Mouse (Mus musculus) limb, embryonic 15.5 days (tissue): ENCODE data around the gene AU018091. TPM values are rescaled to one million over a fixed set of nuclear protein-coding genes. Genes with fewer than 3 reads are reported as not detected.
"Not testable (repeated sequence)": the region's sequence is repeated elsewhere in the genome, so short reads cannot be mapped to it uniquely, and the experiment has no call there.

Experiments used
- ATAC-seq: fragments of 200-750 bp; cut with Nextera tagmentation; 2 replicates; pipeline ENCODE4 v1.8.0; 2017; ENCODE audit warnings: low read depth, moderate TSS enrichment; ENCODE audit not compliant: insufficient number of reproducible peaks, low FRiP score, low TSS enrichment
- H3K27ac ChIP-seq: fragments of 300-500 bp; sonication (generic); 2 replicates; pipeline ENCODE4 v1.5.1; 2015; ENCODE audit warnings: moderate library complexity, mild to moderate bottlenecking, inconsistent platforms
- H3K27me3 ChIP-seq: fragments of 300-500 bp; sonication (generic); 2 replicates; pipeline ENCODE4 v1.6.1; 2015; ENCODE audit warnings: inconsistent platforms
- H3K36me3 ChIP-seq: fragments of 300-500 bp; sonication (generic); 2 replicates; pipeline ENCODE4 v1.6.1; 2015; ENCODE audit warnings: inconsistent platforms
- H3K4me1 ChIP-seq: fragments of 300-500 bp; sonication (generic); 2 replicates; pipeline ENCODE4 v1.6.1; 2015; ENCODE audit warnings: inconsistent platforms
- H3K4me2 ChIP-seq: fragments of 300-500 bp; sonication (generic); 2 replicates; pipeline ENCODE4 v1.6.1; 2015; ENCODE audit warnings: mild to moderate bottlenecking, inconsistent platforms
- H3K4me3 ChIP-seq: fragments of 300-500 bp; sonication (generic); 2 replicates; pipeline ENCODE4 v1.5.1; 2015; ENCODE audit warnings: mild to moderate bottlenecking, inconsistent platforms
- H3K9ac ChIP-seq: fragments of 300-500 bp; sonication (generic); 2 replicates; pipeline ENCODE4 v1.6.1; 2015; ENCODE audit warnings: inconsistent platforms
- H3K9me3 ChIP-seq: fragments of 300-500 bp; sonication (generic); 2 replicates; pipeline ENCODE4 v1.6.1; 2016; ENCODE audit warnings: inconsistent platforms
- WGBS: fragments of 180-500 bp; shearing (Covaris S2); methylation state at CpG from one replicate; pipeline ENCODE4 v1.1.7; 2015; 5-methylcytosine and 5-hydroxymethylcytosine counted together
- microRNA counts: library from miRNA; unstranded; fragments of <30 nt; microRNA quantifications from one replicate; lab custom pipeline; 2016
- microRNA-seq: library from miRNA; unstranded; fragments of <30 nt; microRNA quantifications from one replicate; pipeline ENCODE4, GENCODE M21; 2016
- polyA plus RNA-seq: library from polyadenylated mRNA; unstranded; fragments of >200 nt; fragmentation: Nextera tagmentation; extraction: Ambion mirVana; gene quantifications from 2 replicates; pipeline ENCODE4 v1.2.1, GENCODE M21; 2015

Gene AU018091
- polyA plus RNA-seq, 1 experiment from 2014 or later, result 0.20 TPM

GRCm38 (mm10) chr7:3164381-3164780, 4.6 kb downstream of the AU018091 start:
- no peak overlapping the region for H3K4me3 ChIP-seq
- 81% methylated on average over 6 of the region's 6 CpGs for WGBS
- no peak for ATAC-seq
- no peaks in the 10 kb centered on the region for H3K4me1 ChIP-seq
- H3K4me2 ChIP-seq, result no peak overlapping the region
- H3K9me3 ChIP-seq, result no peaks in the 10 kb centered on the region
- H3K27ac ChIP-seq, result no peak overlapping the region
- H3K9ac ChIP-seq, result no peak overlapping the region
- H3K36me3 ChIP-seq, result no peaks in the 10 kb centered on the region
- no peaks in the 10 kb centered on the region for H3K27me3 ChIP-seq

- no peaks in the 10 kb centered on the region for H3K36me3 ChIP-seq
- no peak for ATAC-seq
- no peak overlapping the region for H3K4me2 ChIP-seq
- H3K9ac ChIP-seq, result no peak overlapping the region
- WGBS, result 76% methylated on average over 1 of the region's 1 CpGs
- no peak overlapping the region for H3K4me3 ChIP-seq
- no peaks in the 10 kb centered on the region for H3K9me3 ChIP-seq
- no peaks in the 10 kb centered on the region for H3K4me1 ChIP-seq
- H3K27me3 ChIP-seq, result no peaks in the 10 kb centered on the region
- H3K27ac ChIP-seq, result no peak overlapping the region
Observed at GRCm38 (mm10) chr7:3150376-3150775, 18.6 kb downstream of the AU018091 start.

GRCm38 (mm10) chr7:3146072-3146471, 22.9 kb downstream of the AU018091 start:
- no peaks in the 10 kb centered on the region for H3K4me1 ChIP-seq
- no peak overlapping the region for H3K9ac ChIP-seq
- no peaks in the 10 kb centered on the region for H3K27me3 ChIP-seq
- no peak overlapping the region for H3K4me3 ChIP-seq
- H3K27ac ChIP-seq, result no peak overlapping the region
- no peak overlapping the region for H3K4me2 ChIP-seq
- no peak for ATAC-seq
- no peaks in the 10 kb centered on the region for H3K36me3 ChIP-seq
- H3K9me3 ChIP-seq, result no peaks in the 10 kb centered on the region

GRCm38 (mm10) chr7:3143329-3143728, 25.7 kb downstream of the AU018091 start:
- Histone ChIP-seq H3K9ac (no peak overlapping the region), H3K36me3 (no peaks in the 10 kb centered on the region), H3K4me3 (no peak overlapping the region), H3K4me1 (no peaks in the 10 kb centered on the region), H3K4me2 (no peak overlapping the region), H3K9me3 (no peaks in the 10 kb centered on the region), H3K27ac (no peak overlapping the region), H3K27me3 (no peaks in the 10 kb centered on the region)
- 11% methylated on average over 1 of the region's 1 CpGs for WGBS
- ATAC-seq, result no peak

- WGBS, result 73% methylated on average over 4 of the region's 4 CpGs
Observed at GRCm38 (mm10) chr7:3135606-3136005, 33.4 kb downstream of the AU018091 start.

GRCm38 (mm10) chr7:3134654-3135053, 34.3 kb downstream of the AU018091 start:
- Histone ChIP-seq H3K4me1 (no peaks in the 10 kb centered on the region), H3K27me3 (no peaks in the 10 kb centered on the region), H3K27ac (no peak overlapping the region), H3K36me3 (no peaks in the 10 kb centered on the region), H3K9ac (no peak overlapping the region), H3K4me2 (no peak overlapping the region), H3K9me3 (no peaks in the 10 kb centered on the region), H3K4me3 (no peak overlapping the region)
- 60% methylated on average over 1 of the region's 1 CpGs for WGBS
- ATAC-seq, result no peak

More at GRCm38 (mm10) chr7:3135606-3136005, 33.4 kb downstream of the AU018091 start:
- Histone ChIP-seq H3K27ac (no peak overlapping the region), H3K9me3 (no peaks in the 10 kb centered on the region), H3K9ac (no peak overlapping the region), H3K36me3 (no peaks in the 10 kb centered on the region), H3K4me3 (no peak overlapping the region), H3K27me3 (no peaks in the 10 kb centered on the region), H3K4me1 (no peaks in the 10 kb centered on the region), H3K4me2 (no peak overlapping the region)
- no peak for ATAC-seq

- H3K4me2 ChIP-seq, result no peak overlapping the region
- no peak overlapping the region for H3K27ac ChIP-seq
- H3K27me3 ChIP-seq, result no peaks in the 10 kb centered on the region
- 59% methylated on average over 1 of the region's 1 CpGs for WGBS
- no peak overlapping the region for H3K9ac ChIP-seq
- no peak overlapping the region for H3K4me3 ChIP-seq
- H3K36me3 ChIP-seq, result no peaks in the 10 kb centered on the region
- no peak for ATAC-seq
- no peaks in the 10 kb centered on the region for H3K4me1 ChIP-seq
- no peaks in the 10 kb centered on the region; the same call in 1 of the 2 replicates for H3K9me3 ChIP-seq
Observed at GRCm38 (mm10) chr7:3130342-3130741, 38.7 kb downstream of the AU018091 start.

GRCm38 (mm10) chr7:3128564-3128963, 40.4 kb downstream of the AU018091 start:
- not testable (repeated sequence) for H3K27ac ChIP-seq, H3K9me3 ChIP-seq, H3K9ac ChIP-seq, H3K4me1 ChIP-seq, ATAC-seq, H3K4me2 ChIP-seq, H3K4me3 ChIP-seq, H3K36me3 ChIP-seq, H3K27me3 ChIP-seq

- no CpG with 5 or more reads among the region's 6 CpGs for WGBS
- H3K36me3 ChIP-seq, H3K9ac ChIP-seq, H3K27me3 ChIP-seq, H3K27ac ChIP-seq, H3K4me1 ChIP-seq, H3K9me3 ChIP-seq, ATAC-seq, H3K4me2 ChIP-seq, H3K4me3 ChIP-seq: not testable (repeated sequence)
Observed at GRCm38 (mm10) chr7:3111193-3111592, 57.8 kb downstream of the AU018091 start.

GRCm38 (mm10) chr7:3106516-3107077, 62.4 kb downstream of the AU018091 start:
- not testable (repeated sequence) for H3K4me2 ChIP-seq, H3K27me3 ChIP-seq, H3K9me3 ChIP-seq, H3K4me3 ChIP-seq, H3K9ac ChIP-seq, H3K4me1 ChIP-seq, ATAC-seq, H3K36me3 ChIP-seq, H3K27ac ChIP-seq
- 63% methylated on average over 13 of the region's 13 CpGs for WGBS

MicroRNAs within 50 kb of the gene (microRNA counts, 519-probe panel; counts per million panel counts)
- microRNA mmu-miR-290-3p (lab: Ali Mortazavi, UCI) (2,114 counts per million, percentile 39 among the panel's probes with 10 or more counts), microRNA mmu-miR-290-5p (lab: Ali Mortazavi, UCI) (1,588 counts per million, percentile 18 among the panel's probes with 10 or more counts), microRNA mmu-miR-291a-3p (lab: Ali Mortazavi, UCI) (2,049 counts per million, percentile 36 among the panel's probes with 10 or more counts), microRNA mmu-miR-291a-5p (lab: Ali Mortazavi, UCI) (not detected), microRNA mmu-miR-292-5p (lab: Ali Mortazavi, UCI) (not detected)

Small RNA genes lying within 50 kb of the gene (microRNA-seq; reads per million reads assigned to microRNA genes)
- gene Mir290a (not detected), gene Mir290b (not detected), gene Mir291a (not detected), gene Mir292 (not detected), gene Mir292b (not detected)

Other genes with a start within 250 kb of the AU018091 start
- gene Nlrp12, start 80.5 kb upstream of the AU018091 start, polyA plus RNA-seq, result 0.04 TPM in 1 of 2 replicates, not detected in the other
- gene Myadm, start 119.9 kb upstream of the AU018091 start, polyA plus RNA-seq, result 125 and 177 TPM in 2 replicates
- 0.12 and 0.35 TPM in 2 replicates for gene Prkcg, start 120.0 kb upstream of the AU018091 start, polyA plus RNA-seq
- gene Cacng7, start 163.8 kb upstream of the AU018091 start, polyA plus RNA-seq, result 1.7 and 2.6 TPM in 2 replicates
- gene Cacng8, start 221.5 kb upstream of the AU018091 start, polyA plus RNA-seq, result 2.4 and 2.6 TPM in 2 replicates